Mouse (Mus musculus): ENCODE data around the gene Prpsap2. TPM values are rescaled to one million over a fixed set of nuclear protein-coding genes. Genes with fewer than 3 reads are reported as not detected.
A peak's percentile ranks its signal among the peaks of the same experiment; 100 is the strongest.

Prpsap2 gene
- total and polyA plus RNA-seq, 3 experiments = 29.0 to 30.7 TPM; not detected in 1

- no peak for TF ChIP-seq NRF1 (IDR thresholded peaks at IDR 0.05; ENCODE audit: insufficient read depth, low read depth, low read length, poor library complexity, severe bottlenecking)
- TF ChIP-seq GABPA (IDR thresholded peaks at IDR 0.05; ENCODE audit: low read depth, low read length) = no peak
- peak; percentile 32 for TF ChIP-seq SIN3A (IDR thresholded peaks at IDR 0.05; ENCODE audit: low read length)
These were observed 77.8 kb downstream of the Prpsap2 start, which contains the start of gene Fam83g (continued) for GRCm38 (mm10) chr11:61683907-61684731.

Other genes with a start within 250 kb of the Prpsap2 start
- gene Epn2, start 182.4 kb downstream of the Prpsap2 start, total RNA-seq (2012; rRNA removed) = 8.6 and 8.8 TPM in 2 replicates
- gene Epn2, start 182.4 kb downstream of the Prpsap2 start, polyA plus RNA-seq (2012; ENCODE audit: insufficient read depth in 1 of 2, insufficient read length in 2 of 2, low read depth in 1 of 2, low replicate concordance in 2 of 2, missing spikeins in 1 of 2) = 10 to 100 TPM in 1 of 2 experiments, not detected in 1; 12.5 TPM
- 1.8 TPM in 2 replicates for gene Grap, start 108.8 kb downstream of the Prpsap2 start, total RNA-seq (2012; rRNA removed)
- 1 to 10 TPM in 1 of 2 experiments, not detected in 1; 2.3 TPM for gene Grap, start 108.8 kb downstream of the Prpsap2 start, polyA plus RNA-seq (2012; ENCODE audit: insufficient read depth in 1 of 2, insufficient read length in 2 of 2, low read depth in 1 of 2, low replicate concordance in 2 of 2, missing spikeins in 1 of 2)
- gene Fam83g, start 78.0 kb downstream of the Prpsap2 start, total RNA-seq (2012; rRNA removed) = 6.2 and 9.7 TPM in 2 replicates
- gene Fam83g, start 78.0 kb downstream of the Prpsap2 start, polyA plus RNA-seq (2012; ENCODE audit: insufficient read depth in 1 of 2, insufficient read length in 2 of 2, low read depth in 1 of 2, low replicate concordance in 2 of 2, missing spikeins in 1 of 2) = 1 to 10 TPM in 1 of 2 experiments, not detected in 1; 5.4 TPM
- not detected in 2 replicates for gene Slc5a10, start 41.3 kb downstream of the Prpsap2 start, total RNA-seq (2012; rRNA removed)
- under 1 TPM in 1 of 2 experiments, not detected in 1; 0.08 TPM for gene Slc5a10, start 41.3 kb downstream of the Prpsap2 start, polyA plus RNA-seq (2012; ENCODE audit: insufficient read depth in 1 of 2, insufficient read length in 2 of 2, low read depth in 1 of 2, low replicate concordance in 2 of 2, missing spikeins in 1 of 2)
- 7.2 and 9.4 TPM in 2 replicates for gene Ulk2, start 93.0 kb upstream of the Prpsap2 start, total RNA-seq (2012; rRNA removed)
- 10 to 100 TPM in 1 of 2 experiments, not detected in 1; 10.3 TPM for gene Ulk2, start 93.0 kb upstream of the Prpsap2 start, polyA plus RNA-seq (2012; ENCODE audit: insufficient read depth in 1 of 2, insufficient read length in 2 of 2, low read depth in 1 of 2, low replicate concordance in 2 of 2, missing spikeins in 1 of 2)
- gene Akap10, start 168.2 kb upstream of the Prpsap2 start, total RNA-seq (2012; rRNA removed) = 20.1 and 21.7 TPM in 2 replicates
- gene Akap10, start 168.2 kb upstream of the Prpsap2 start, polyA plus RNA-seq (2012; ENCODE audit: insufficient read depth in 1 of 2, insufficient read length in 2 of 2, low read depth in 1 of 2, low replicate concordance in 2 of 2, missing spikeins in 1 of 2) = 10 to 100 TPM in 1 of 2 experiments, not detected in 1; 17.7 TPM
- 2.3 and 2.5 TPM in 2 replicates for gene Specc1, start 194.7 kb upstream of the Prpsap2 start, total RNA-seq (2012; rRNA removed)
- gene Specc1, start 194.7 kb upstream of the Prpsap2 start, polyA plus RNA-seq (2012; ENCODE audit: insufficient read depth in 1 of 2, insufficient read length in 2 of 2, low read depth in 1 of 2, low replicate concordance in 2 of 2, missing spikeins in 1 of 2) = 1 to 10 TPM in 1 of 2 experiments, not detected in 1; 5.8 TPM

Measured in MEL (cell line).